Mouse (Mus musculus) liver, postnatal 0 days (tissue): ENCODE measurements at regions not wholly inside any gene's neighbourhood (a gene's known extent, or its start where the extent isn't known, plus 50 kb on each side); places are given as distances from the start of the nearest gene placed in this dataset.

Experiments used
- CTCF ChIP-seq: sonication (generic); IDR thresholded peaks from 2 replicates; pipeline ENCODE4 v1.5.1; 2016; ENCODE audit warnings: antibody characterized with exemption, low read depth
- EP300 ChIP-seq: IDR thresholded peaks from 2 replicates; pipeline ENCODE4 v1.6.1; 2016; ENCODE audit warnings: antibody characterized with exemption, low read depth, mild to moderate bottlenecking

GRCm38 (mm10) chr13:106738011-106738410 is 198.7 kb downstream of the Ipo11 start:
- no peak for TF ChIP-seq CTCF
- TF ChIP-seq EP300, result no peak
